Mouse (Mus musculus): ENCODE measurements around the gene Serp1. TPM values are rescaled to one million over a fixed set of nuclear protein-coding genes. Genes with fewer than 3 reads are reported as not detected.

The Serp1 gene
- polyA plus RNA-seq, 1 experiment from 2014 or later = 141 TPM

- 69% methylated on average over 3 of the region's 3 CpGs for WGBS
- Histone ChIP-seq H3K27ac (no peak overlapping the region), H3K4me1 (peaks cover 8% of the 10 kb centered on the region; the same call in 1 of the 2 replicates), H3K27me3 (ENCODE audit: insufficient read depth, poor library complexity, severe bottlenecking) (no peaks in the 10 kb centered on the region), H3K4me3 (no peak overlapping the region), H3K9me3 (no peaks in the 10 kb centered on the region), H3K36me3 (peaks cover 34% of the 10 kb centered on the region)
- no peak for DNase-seq (ENCODE audit: low spot score)
Measured at GRCm38 (mm10) chr3:58519536-58519935, 6.2 kb downstream of the Serp1 start.

DNA sequence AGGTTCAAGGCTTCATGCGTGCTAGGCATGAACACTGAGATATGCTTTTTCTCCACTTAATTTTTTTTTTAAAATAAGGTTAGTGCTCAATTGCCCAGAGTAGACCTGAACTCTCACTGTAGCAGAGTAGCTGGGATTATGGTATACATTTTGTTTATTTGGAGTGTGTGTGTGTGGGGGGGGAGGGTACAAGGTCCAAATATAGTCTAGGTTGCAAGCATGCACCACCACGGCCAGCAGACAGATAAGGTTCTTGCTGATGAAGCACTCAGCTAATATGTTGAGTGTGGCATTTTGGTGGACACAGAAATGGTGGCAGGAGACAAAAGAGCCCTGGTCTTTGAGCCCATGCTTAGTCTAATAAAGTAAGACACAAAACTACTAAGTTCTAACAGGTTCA lies 6.7 kb downstream of the Serp1 start:
- Histone ChIP-seq H3K36me3 (peaks cover 34% of the 10 kb centered on the region), H3K9me3 (no peaks in the 10 kb centered on the region), H3K27ac (0 out of 2 replicates have a peak overlapping the region, but pooled peaks have one; percentile 19), H3K4me3 (no peak overlapping the region), H3K4me1 (peaks cover 8% of the 10 kb centered on the region; the same call in 1 of the 2 replicates), H3K27me3 (ENCODE audit: insufficient read depth, poor library complexity, severe bottlenecking) (no peaks in the 10 kb centered on the region)
- WGBS = 61% methylated on average over 2 of the region's 2 CpGs
- no peak for DNase-seq (ENCODE audit: low spot score)

- DNase-seq (ENCODE audit: low spot score) = no peak
- H3K4me1 ChIP-seq = peaks cover 8% of the 10 kb centered on the region; the same call in 1 of the 2 replicates
- H3K27ac ChIP-seq = no peak overlapping the region
- H3K36me3 ChIP-seq = peaks cover 25% of the 10 kb centered on the region
- H3K27me3 ChIP-seq (ENCODE audit: insufficient read depth, poor library complexity, severe bottlenecking) = no peaks in the 10 kb centered on the region
- WGBS = 80% methylated on average over 5 of the region's 5 CpGs
- no peak overlapping the region for H3K4me3 ChIP-seq
- H3K9me3 ChIP-seq = no peaks in the 10 kb centered on the region
Measured at GRCm38 (mm10) chr3:58517800-58518199, 7.9 kb downstream of the Serp1 start.

DNA sequence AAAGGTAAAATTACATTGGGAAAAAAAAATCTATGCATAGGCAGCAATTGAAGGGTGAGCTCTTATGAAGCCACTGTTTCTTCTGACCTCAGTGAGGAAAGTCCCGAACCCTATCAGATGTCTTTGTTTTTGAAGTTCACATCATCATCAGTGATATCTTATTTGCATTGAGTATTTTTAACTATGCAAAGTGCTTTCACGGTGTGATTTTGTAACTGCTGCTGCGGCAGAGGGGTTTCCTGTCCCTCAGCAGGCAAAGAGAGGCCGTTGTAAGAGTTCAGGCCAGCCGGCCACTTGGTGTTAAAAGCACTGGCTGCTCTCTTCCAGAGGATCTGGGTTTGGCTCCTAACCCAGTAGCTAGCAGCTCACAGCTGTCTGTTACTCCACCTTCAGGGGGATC lies 8.4 kb downstream of the Serp1 start:
- H3K36me3 ChIP-seq = peaks cover 19% of the 10 kb centered on the region
- H3K9me3 ChIP-seq = no peaks in the 10 kb centered on the region
- no peaks in the 10 kb centered on the region for H3K27me3 ChIP-seq (ENCODE audit: insufficient read depth, poor library complexity, severe bottlenecking)
- no peak overlapping the region for H3K27ac ChIP-seq
- WGBS = 59% methylated on average over 5 of the region's 5 CpGs
- H3K4me3 ChIP-seq = no peak overlapping the region
- peaks cover 8% of the 10 kb centered on the region; the same call in 1 of the 2 replicates for H3K4me1 ChIP-seq
- no peak for DNase-seq (ENCODE audit: low spot score)

DNA sequence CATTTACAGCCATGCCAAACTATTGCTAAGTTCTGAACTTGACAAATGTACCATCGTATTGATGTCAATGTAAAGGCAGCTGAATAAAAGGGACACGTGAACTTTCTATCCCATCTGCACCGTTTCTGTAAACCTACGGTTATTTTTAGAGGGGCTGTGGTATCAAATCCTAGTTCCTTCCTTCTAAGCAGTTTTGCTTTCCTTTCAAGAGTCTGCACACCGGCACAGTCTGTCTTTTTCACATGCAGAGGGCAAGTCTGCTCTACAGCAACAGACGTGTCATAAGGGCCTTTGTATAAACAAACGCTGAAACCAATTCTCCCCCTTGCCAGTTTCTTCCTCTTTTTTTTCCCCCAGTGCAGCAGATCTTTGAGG lies 9.1 kb downstream of the Serp1 start:
- no peak for DNase-seq (ENCODE audit: low spot score)
- H3K36me3 ChIP-seq = peaks cover 13% of the 10 kb centered on the region
- peaks cover 8% of the 10 kb centered on the region; the same call in 1 of the 2 replicates for H3K4me1 ChIP-seq
- no peak overlapping the region for H3K4me3 ChIP-seq
- H3K27me3 ChIP-seq (ENCODE audit: insufficient read depth, poor library complexity, severe bottlenecking) = no peaks in the 10 kb centered on the region
- no peaks in the 10 kb centered on the region for H3K9me3 ChIP-seq
- WGBS = 57% methylated on average over 7 of the region's 7 CpGs
- no peak overlapping the region for H3K27ac ChIP-seq

DNA sequence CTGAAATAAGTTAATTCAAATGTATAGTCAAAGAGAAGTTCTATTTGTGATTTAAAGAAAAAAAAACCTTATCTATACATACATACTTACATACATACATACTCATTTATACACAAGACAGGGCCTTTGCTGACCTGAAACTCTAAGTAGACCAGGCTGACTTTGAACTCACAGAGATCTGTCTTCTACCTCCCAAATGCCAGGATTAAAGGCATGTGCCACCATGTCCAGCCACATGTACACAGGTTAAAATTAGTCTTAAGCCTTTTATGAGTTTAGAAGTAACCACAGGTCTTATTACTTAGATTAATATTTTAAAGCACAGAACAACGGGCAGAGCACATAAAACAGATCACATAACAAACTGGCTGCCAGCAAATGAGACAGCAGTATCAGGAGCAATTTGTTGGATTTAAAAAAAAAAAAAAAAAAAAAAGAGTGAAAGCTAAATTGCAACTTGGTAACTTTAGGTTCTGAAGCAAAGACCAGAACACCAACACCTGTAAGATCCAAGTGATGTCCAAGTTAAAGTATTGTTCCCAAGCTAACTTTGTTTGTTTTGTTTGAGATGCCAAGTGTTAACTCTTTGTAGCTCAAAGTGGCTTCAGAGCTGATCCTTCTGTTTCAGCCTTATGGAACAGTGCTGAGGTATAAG lies 9.6 kb downstream of the Serp1 start:
- WGBS = 65% methylated on average over 1 of the region's 1 CpGs
- Histone ChIP-seq H3K4me1 (peaks cover 8% of the 10 kb centered on the region; the same call in 1 of the 2 replicates), H3K36me3 (peaks cover 8% of the 10 kb centered on the region), H3K27me3 (ENCODE audit: insufficient read depth, poor library complexity, severe bottlenecking) (no peaks in the 10 kb centered on the region), H3K4me3 (no peak overlapping the region), H3K27ac (no peak overlapping the region), H3K9me3 (no peaks in the 10 kb centered on the region)
- no peak for DNase-seq (ENCODE audit: low spot score)

DNA sequence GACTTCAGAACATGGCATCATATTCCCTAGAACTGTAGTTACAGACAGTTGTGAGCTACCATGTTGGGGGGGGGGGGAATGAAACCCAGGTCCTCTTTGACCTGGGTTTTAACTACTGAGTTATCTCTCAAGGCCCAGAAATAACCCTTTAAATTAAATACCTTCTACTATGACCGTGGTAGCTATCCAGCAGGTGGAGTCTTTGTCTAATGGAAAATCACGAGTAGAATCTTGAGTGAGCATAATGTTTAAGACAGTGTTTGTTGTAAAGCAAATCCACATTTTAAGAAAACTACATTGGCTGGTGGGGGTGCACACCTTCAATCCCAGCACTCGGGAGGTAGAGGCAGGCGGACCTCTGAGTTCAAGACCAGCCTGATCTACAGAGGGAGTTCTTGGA lies 12.2 kb downstream of the Serp1 start:
- Histone ChIP-seq H3K27me3 (ENCODE audit: insufficient read depth, poor library complexity, severe bottlenecking) (no peaks in the 10 kb centered on the region), H3K36me3 (no peaks in the 10 kb centered on the region), H3K4me1 (no peaks in the 10 kb centered on the region), H3K27ac (no peak overlapping the region), H3K4me3 (no peak overlapping the region), H3K9me3 (no peaks in the 10 kb centered on the region)
- whole genome bisulfite sequencing = 80% methylated on average over 4 of the region's 4 CpGs
- DNase-seq (ENCODE audit: low spot score) = no peak

DNA sequence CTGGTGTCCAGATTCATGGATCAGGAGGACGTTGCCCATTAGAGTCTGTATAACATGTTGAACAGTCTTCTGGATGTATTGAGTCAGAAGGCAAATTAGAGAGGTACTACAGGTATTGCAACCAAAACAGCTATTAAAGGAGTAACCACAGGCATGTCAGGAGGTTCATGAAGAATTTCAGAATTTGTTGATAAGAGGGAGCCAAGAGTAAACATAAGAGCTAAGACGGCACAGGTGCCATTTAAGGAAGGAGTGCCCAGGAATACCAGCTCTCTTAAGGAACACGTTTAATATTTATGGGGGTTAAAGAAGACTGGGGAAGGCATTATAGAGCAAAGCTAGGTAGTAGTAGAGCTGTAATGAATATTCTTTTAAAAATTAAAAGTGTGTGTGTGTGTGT lies 13.0 kb downstream of the Serp1 start:
- Histone ChIP-seq H3K27me3 (ENCODE audit: insufficient read depth, poor library complexity, severe bottlenecking) (no peaks in the 10 kb centered on the region), H3K4me1 (no peaks in the 10 kb centered on the region), H3K4me3 (no peak overlapping the region), H3K9me3 (no peaks in the 10 kb centered on the region), H3K36me3 (no peaks in the 10 kb centered on the region), H3K27ac (no peak overlapping the region)
- 76% methylated on average over 3 of the region's 3 CpGs for WGBS
- DNase-seq (ENCODE audit: low spot score) = no peak

- Histone ChIP-seq H3K36me3 (no peaks in the 10 kb centered on the region), H3K4me1 (no peaks in the 10 kb centered on the region), H3K9me3 (no peaks in the 10 kb centered on the region), H3K27ac (no peak overlapping the region), H3K27me3 (ENCODE audit: insufficient read depth, poor library complexity, severe bottlenecking) (no peaks in the 10 kb centered on the region), H3K4me3 (no peak overlapping the region)
- DNase-seq (ENCODE audit: low spot score) = no peak
Measured at GRCm38 (mm10) chr3:58511581-58511980, 14.1 kb downstream of the Serp1 start.

GRCm38 (mm10) chr3:58508020-58508750 lies 17.5 kb downstream of the Serp1 start:
- H3K27me3 ChIP-seq (ENCODE audit: insufficient read depth, poor library complexity, severe bottlenecking) = no peaks in the 10 kb centered on the region
- no peaks in the 10 kb centered on the region for H3K4me1 ChIP-seq
- no peak overlapping the region for H3K27ac ChIP-seq
- 80% methylated on average over 7 of the region's 7 CpGs for WGBS
- no peak overlapping the region for H3K4me3 ChIP-seq
- H3K9me3 ChIP-seq = no peaks in the 10 kb centered on the region
- no peaks in the 10 kb centered on the region for H3K36me3 ChIP-seq
- DNase-seq (ENCODE audit: low spot score) = no peak

DNA sequence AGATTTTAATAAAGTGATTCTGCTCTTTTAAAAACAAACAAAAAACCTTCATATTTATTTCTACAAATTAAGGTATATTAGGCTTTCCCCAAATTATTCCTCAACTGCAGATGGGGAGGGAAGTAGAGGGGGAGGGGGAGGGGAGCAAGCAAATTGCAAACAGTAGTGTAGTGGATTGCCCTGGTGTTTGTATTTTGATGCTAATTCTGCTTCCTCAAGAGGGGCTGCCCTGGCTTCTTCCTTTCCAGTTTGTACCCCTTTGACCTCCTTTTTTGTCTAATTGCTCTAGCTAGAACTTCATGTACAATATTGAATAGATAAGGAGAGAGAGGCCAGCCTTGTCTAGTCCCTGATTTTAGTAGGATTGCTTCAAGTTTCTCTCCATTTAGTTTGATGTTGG lies 21.0 kb downstream of the Serp1 start:
- no peak for DNase-seq (ENCODE audit: low spot score)
- Histone ChIP-seq H3K4me3 (no peak overlapping the region), H3K27ac (no peak overlapping the region), H3K4me1 (no peaks in the 10 kb centered on the region; the same call in 1 of the 2 replicates), H3K9me3 (no peaks in the 10 kb centered on the region), H3K27me3 (ENCODE audit: insufficient read depth, poor library complexity, severe bottlenecking) (no peaks in the 10 kb centered on the region), H3K36me3 (no peaks in the 10 kb centered on the region)

DNA sequence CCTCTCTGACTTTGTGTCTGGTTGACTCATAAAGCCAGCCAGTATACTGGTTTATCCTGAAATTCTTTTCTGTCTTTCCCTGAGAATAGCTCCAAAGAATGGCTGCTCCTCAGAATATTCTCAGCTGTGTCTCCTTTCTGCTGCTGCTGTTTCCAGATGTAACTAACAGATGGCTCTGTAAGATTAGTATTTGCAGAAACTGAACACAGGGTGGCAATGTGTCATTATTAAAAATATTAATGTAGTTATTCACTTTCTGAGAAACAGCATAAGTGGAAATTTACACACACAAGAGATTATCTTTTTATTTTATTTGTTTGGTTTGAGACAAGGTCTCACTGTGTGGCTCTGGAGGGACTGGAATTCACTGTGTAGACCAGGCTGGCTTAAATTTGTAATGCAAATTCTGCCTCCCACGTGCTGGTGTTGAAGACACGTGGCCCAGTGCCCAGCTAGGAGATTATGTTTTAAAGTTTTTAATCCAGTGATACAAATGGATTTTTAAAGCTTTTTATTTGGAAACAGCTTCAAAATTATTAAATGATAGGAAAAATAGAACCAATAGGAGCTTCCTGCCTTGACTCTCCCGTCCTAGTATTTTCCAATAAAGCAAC lies 21.9 kb downstream of the Serp1 start:
- 64% methylated on average over 3 of the region's 3 CpGs for WGBS
- H3K4me3 ChIP-seq = no peak overlapping the region
- no peaks in the 10 kb centered on the region for H3K27me3 ChIP-seq (ENCODE audit: insufficient read depth, poor library complexity, severe bottlenecking)
- no peaks in the 10 kb centered on the region; the same call in 1 of the 2 replicates for H3K4me1 ChIP-seq
- H3K9me3 ChIP-seq = no peaks in the 10 kb centered on the region
- no peak for DNase-seq (ENCODE audit: low spot score)
- no peak overlapping the region for H3K27ac ChIP-seq
- H3K36me3 ChIP-seq = no peaks in the 10 kb centered on the region

GRCm38 (mm10) chr3:58501961-58502360 lies 23.7 kb downstream of the Serp1 start:
- no peaks in the 10 kb centered on the region for H3K36me3 ChIP-seq
- no peak overlapping the region for H3K27ac ChIP-seq
- H3K27me3 ChIP-seq (ENCODE audit: insufficient read depth, poor library complexity, severe bottlenecking) = no peaks in the 10 kb centered on the region
- H3K9me3 ChIP-seq = no peaks in the 10 kb centered on the region
- H3K4me3 ChIP-seq = no peak overlapping the region
- WGBS = 37% methylated on average over 2 of the region's 2 CpGs
- no peak for DNase-seq (ENCODE audit: low spot score)
- no peaks in the 10 kb centered on the region; the same call in 1 of the 2 replicates for H3K4me1 ChIP-seq
